Mouse (Mus musculus): ENCODE results near the gene Gpc6. TPM values are rescaled to one million over a fixed set of nuclear protein-coding genes. Genes with fewer than 3 reads are reported as not detected.

Gene Gpc6
- polyA plus RNA-seq, 1 experiment from 2014 or later = 49.0 TPM

DNA sequence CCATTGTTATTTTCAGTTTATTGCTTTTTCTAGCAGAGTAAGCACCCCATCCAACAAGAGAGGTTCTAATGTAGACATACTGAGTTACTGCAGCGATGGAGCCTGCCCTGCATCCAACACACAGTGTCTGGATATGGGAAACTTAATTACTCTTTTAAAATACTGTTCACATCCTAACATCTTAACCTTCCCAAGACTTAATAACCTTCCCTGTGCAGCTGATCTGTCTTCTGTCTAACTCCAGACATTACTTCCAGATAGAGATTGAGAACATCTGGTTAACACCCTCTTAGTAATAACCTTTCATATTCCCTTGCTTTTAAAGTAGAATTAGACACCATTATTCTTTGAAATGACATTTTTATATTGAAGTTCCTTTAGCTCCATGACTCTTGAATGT, 407.1 kb downstream of the Gpc6 start:
- Histone ChIP-seq H3K9ac (replicated peaks) (no peak overlapping the region), H3K4me1 (replicated peaks) (peaks cover 14% of the 10 kb centered on the region), H3K4me2 (no peak overlapping the region), H3K4me3 (replicated peaks) (no peak overlapping the region), H3K36me3 (no peaks in the 10 kb centered on the region), H3K27ac (no peak overlapping the region), H3K27me3 (no peaks in the 10 kb centered on the region), H3K9me3 (no peaks in the 10 kb centered on the region)
- WGBS = 15% methylated on average over 1 of the region's 1 CpGs
- no peak for ATAC-seq (ENCODE audit: insufficient number of reproducible peaks, insufficient read depth, low FRiP score, low TSS enrichment, low read depth)

DNA sequence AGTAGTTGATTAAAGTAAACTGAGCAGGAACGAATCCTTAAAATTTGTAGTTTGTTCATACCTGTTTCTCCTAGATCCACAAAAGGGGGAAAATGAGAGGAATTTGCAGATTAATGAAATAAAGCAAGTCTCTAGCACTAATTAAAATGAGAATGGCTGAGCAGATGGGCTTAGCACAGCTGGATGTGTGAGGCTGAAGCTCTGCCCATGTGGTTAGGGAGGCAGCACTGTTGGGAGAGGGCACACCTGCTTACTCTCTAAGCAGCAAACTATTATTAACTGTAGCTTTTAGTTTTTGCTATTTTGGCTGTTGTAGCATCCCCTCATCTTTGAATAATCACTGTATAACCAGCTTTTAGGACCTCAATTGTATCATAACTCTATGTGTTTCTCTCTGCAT, 412.2 kb downstream of the Gpc6 start:
- Histone ChIP-seq H3K9ac (replicated peaks) (no peak overlapping the region), H3K27ac (no peak overlapping the region), H3K4me3 (replicated peaks) (no peak overlapping the region), H3K9me3 (no peaks in the 10 kb centered on the region), H3K27me3 (no peaks in the 10 kb centered on the region; the same call in 1 of the 2 replicates), H3K36me3 (no peaks in the 10 kb centered on the region), H3K4me2 (no peak overlapping the region), H3K4me1 (replicated peaks) (peaks cover 13% of the 10 kb centered on the region)
- 49% methylated on average over 1 of the region's 1 CpGs for WGBS
- ATAC-seq (ENCODE audit: insufficient number of reproducible peaks, insufficient read depth, low FRiP score, low TSS enrichment, low read depth) = no peak

DNA sequence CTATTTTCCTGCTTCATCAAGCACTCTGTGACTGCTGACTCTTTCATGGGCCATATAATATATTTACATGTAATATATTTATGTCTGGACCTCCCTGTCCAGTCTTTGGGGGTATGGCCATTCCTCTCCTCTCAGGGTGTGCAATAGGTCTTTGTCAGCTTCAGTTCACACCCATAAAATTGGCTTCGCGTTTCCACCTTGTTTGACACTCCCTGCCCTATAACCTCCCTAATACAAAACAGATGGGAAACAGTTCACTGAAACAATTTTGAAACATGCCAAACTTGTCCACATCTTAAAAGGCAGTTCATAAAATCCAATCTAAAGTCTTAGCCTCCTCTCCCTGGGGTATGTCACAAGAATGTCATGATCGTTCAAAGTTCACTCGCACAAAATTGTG, 415.4 kb downstream of the Gpc6 start:
- H3K27ac ChIP-seq = no peak overlapping the region
- no peak overlapping the region for H3K9ac ChIP-seq (replicated peaks)
- H3K4me1 ChIP-seq (replicated peaks) = peaks cover 15% of the 10 kb centered on the region
- H3K4me3 ChIP-seq (replicated peaks) = no peak overlapping the region
- H3K36me3 ChIP-seq = no peaks in the 10 kb centered on the region
- WGBS = 12% methylated on average over 4 of the region's 4 CpGs
- ATAC-seq (ENCODE audit: insufficient number of reproducible peaks, insufficient read depth, low FRiP score, low TSS enrichment, low read depth) = no peak
- H3K4me2 ChIP-seq = no peak overlapping the region
- no peaks in the 10 kb centered on the region; the same call in 1 of the 2 replicates for H3K27me3 ChIP-seq
- H3K9me3 ChIP-seq = no peaks in the 10 kb centered on the region

DNA sequence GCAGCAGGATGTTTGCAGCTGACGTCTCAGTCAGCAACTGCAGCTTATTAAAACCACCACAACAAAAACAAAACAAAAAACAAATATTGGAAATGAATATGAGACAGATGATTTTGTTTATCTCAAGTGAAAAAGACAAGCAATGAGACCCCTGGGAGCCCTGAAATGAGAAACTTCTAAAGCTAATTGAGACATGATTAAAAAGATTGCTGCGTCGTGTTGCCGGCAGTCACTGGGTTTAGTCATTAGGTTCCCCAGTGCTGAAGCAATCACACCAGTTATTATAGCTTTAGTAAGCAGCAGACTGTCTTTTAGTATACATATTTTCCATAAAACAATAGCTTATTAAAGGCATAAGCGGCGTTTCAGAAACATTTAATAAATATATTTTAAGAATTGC, 419.4 kb downstream of the Gpc6 start:
- H3K27ac ChIP-seq = no peak overlapping the region
- H3K36me3 ChIP-seq = no peaks in the 10 kb centered on the region
- no peak for ATAC-seq (ENCODE audit: insufficient number of reproducible peaks, insufficient read depth, low FRiP score, low TSS enrichment, low read depth)
- no peak overlapping the region for H3K4me2 ChIP-seq
- no peaks in the 10 kb centered on the region; the same call in 1 of the 2 replicates for H3K27me3 ChIP-seq
- no peaks in the 10 kb centered on the region for H3K9me3 ChIP-seq
- no peak overlapping the region for H3K4me3 ChIP-seq (replicated peaks)
- WGBS = 59% methylated on average over 6 of the region's 6 CpGs
- peaks cover 11% of the 10 kb centered on the region for H3K4me1 ChIP-seq (replicated peaks)
- no peak overlapping the region for H3K9ac ChIP-seq (replicated peaks)

DNA sequence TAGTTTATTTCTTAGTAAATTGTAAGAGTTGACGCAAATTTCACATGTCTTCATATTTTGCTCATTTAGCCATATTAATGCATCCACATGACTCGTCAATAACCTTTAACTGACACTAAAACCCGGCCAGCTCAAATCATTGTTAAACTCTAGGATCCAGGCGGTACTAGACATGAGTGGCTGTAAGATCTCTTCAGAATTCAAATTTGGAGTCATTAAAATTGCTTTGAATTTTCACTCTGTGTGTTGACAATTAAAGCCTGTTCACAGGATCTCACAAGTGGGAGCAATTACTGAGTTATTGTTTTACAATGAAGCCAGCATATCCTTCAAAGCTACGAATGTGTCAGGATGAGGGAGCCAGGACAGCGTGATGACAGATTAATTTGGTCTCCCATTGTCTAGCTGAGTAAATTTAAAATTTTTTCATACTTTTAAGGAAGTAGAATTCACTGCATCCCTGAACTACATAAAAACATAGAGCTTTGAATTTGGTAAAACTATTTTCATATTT, 421.3 kb downstream of the Gpc6 start:
- H3K4me2 ChIP-seq = no peak overlapping the region
- no peak overlapping the region for H3K27ac ChIP-seq
- H3K4me1 ChIP-seq (replicated peaks) = peaks cover 3% of the 10 kb centered on the region; the same call in 1 of the 2 replicates
- H3K4me3 ChIP-seq (replicated peaks) = no peak overlapping the region
- H3K36me3 ChIP-seq = 0 out of 2 replicates have a peak, but pooled peaks cover 3% of the 10 kb centered on the region
- 62% methylated on average over 6 of the region's 6 CpGs for WGBS
- H3K9ac ChIP-seq (replicated peaks) = no peak overlapping the region
- H3K27me3 ChIP-seq = no peaks in the 10 kb centered on the region; the same call in 1 of the 2 replicates
- H3K9me3 ChIP-seq = no peaks in the 10 kb centered on the region
- ATAC-seq (ENCODE audit: insufficient number of reproducible peaks, insufficient read depth, low FRiP score, low TSS enrichment, low read depth) = no peak

DNA sequence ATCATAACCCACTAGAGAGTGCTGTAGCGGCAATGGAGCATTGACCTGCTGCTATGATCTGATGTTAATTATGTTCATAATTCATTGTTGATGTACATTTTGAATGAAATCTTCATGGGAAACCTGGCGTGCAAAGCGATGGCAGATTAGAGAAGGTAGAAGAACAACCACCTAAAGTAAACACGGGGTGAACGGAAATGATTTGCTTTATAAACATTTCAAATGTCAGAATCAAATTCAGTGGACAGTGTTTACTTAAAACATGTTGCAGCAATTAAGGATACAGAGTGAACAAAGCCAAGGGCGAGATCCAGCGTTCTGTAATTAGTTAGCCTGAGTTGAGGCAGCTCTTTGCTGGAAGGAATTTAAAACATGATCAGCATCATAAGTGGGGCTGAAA, 426.2 kb downstream of the Gpc6 start:
- Histone ChIP-seq H3K27ac (no peak overlapping the region), H3K4me2 (no peak overlapping the region), H3K4me3 (replicated peaks) (no peak overlapping the region), H3K9ac (replicated peaks) (no peak overlapping the region), H3K36me3 (0 out of 2 replicates have a peak, but pooled peaks cover 3% of the 10 kb centered on the region), H3K4me1 (replicated peaks) (no peaks in the 10 kb centered on the region), H3K9me3 (no peaks in the 10 kb centered on the region), H3K27me3 (no peaks in the 10 kb centered on the region)
- WGBS = 75% methylated on average over 7 of the region's 7 CpGs
- no peak for ATAC-seq (ENCODE audit: insufficient number of reproducible peaks, insufficient read depth, low FRiP score, low TSS enrichment, low read depth)

DNA sequence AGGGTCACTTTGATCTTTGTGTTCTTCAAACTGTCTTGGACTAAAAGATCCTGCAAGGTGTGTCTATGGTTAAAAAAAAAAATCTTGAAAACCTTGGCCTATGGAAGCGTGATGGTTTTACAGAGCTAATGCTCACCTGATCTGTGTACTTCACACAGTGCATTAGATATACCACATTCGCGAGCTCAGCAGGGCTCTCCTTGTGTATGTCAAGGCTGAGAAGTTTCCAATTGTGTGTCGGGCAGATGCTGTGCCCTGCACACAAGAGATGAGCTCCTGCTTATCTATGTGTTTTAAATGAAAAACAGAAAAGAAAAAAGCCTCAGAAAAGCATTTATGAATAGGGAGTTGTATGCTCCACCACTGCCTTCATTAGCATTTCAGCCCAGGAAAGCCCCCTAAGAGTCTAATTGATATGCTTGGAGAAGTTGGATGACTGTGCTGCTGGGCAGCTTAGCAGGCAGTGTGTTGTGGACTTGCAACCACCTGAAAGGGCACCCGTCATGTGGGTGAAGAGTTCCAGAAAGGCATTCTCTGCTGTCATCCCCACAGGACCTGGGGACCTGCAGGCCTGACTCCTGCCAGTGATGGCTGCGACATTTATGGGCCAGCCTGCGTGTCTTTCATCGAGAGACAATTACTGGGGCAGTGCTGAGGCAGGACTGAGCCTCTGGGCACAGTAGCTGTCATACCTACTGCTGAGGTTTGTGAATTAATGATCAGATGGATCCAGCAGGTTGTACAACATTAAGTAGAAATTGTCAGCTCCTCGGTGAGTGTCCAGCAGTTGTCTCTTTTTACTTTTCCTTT, 436.2 kb downstream of the Gpc6 start:
- no peak overlapping the region for H3K4me2 ChIP-seq
- no peak for ATAC-seq (ENCODE audit: insufficient number of reproducible peaks, insufficient read depth, low FRiP score, low TSS enrichment, low read depth)
- no peak overlapping the region for H3K9ac ChIP-seq (replicated peaks)
- no peak overlapping the region for H3K27ac ChIP-seq
- H3K9me3 ChIP-seq = no peaks in the 10 kb centered on the region
- H3K4me1 ChIP-seq (replicated peaks) = no peaks in the 10 kb centered on the region
- 58% methylated on average over 9 of the region's 9 CpGs for WGBS
- H3K4me3 ChIP-seq (replicated peaks) = no peak overlapping the region
- H3K27me3 ChIP-seq = no peaks in the 10 kb centered on the region
- no peaks in the 10 kb centered on the region for H3K36me3 ChIP-seq

DNA sequence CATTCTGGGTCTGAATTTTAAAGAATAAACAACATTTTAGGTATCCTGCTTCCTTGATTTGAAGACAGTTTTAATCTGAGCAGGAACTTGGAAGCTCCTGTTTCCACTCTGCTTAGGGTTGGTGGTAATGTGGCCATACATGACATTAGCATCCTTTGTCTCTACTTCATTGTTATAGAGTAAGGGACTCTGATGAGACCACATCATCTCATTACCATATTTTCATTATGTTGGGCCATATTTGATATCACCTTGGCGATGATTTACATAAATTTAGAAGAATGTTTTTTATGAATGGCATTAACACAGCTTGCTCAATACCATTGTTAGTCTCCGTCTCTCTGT, 436.8 kb downstream of the Gpc6 start:
- Histone ChIP-seq H3K4me2 (no peak overlapping the region), H3K27me3 (no peaks in the 10 kb centered on the region), H3K4me1 (replicated peaks) (no peaks in the 10 kb centered on the region), H3K9ac (replicated peaks) (no peak overlapping the region), H3K4me3 (replicated peaks) (no peak overlapping the region), H3K9me3 (no peaks in the 10 kb centered on the region), H3K36me3 (no peaks in the 10 kb centered on the region), H3K27ac (no peak overlapping the region)
- no peak for ATAC-seq (ENCODE audit: insufficient number of reproducible peaks, insufficient read depth, low FRiP score, low TSS enrichment, low read depth)
- WGBS = 91% methylated on average over 2 of the region's 2 CpGs

DNA sequence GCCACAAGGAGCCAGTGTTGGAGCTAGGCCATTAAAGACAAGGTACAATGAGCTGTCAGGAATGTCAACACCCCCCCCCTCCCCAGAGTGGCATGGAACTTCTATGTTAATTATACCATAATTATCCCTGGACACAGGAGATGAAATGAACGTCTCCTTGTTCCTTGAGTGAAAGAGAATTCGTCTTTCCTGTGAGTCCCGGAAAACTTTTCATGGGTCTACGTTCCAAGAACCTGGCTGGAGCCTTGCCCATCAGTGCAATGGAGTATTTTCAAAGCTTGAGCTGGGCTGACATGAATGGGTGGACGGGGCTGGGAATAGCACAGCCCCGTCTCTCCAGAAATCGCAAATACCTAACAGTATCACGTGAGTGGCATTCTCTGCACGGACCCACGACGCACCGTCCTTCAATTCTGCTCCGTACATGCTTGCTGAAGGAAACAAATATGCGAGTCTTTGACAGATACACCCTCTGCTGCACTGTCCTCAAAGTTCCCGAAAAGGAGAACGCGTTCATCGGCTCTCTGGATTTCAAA, 444.3 kb downstream of the Gpc6 start:
- no peak for ATAC-seq (ENCODE audit: insufficient number of reproducible peaks, insufficient read depth, low FRiP score, low TSS enrichment, low read depth)
- WGBS = 89% methylated on average over 18 of the region's 18 CpGs
- H3K4me2 ChIP-seq = no peak overlapping the region

DNA sequence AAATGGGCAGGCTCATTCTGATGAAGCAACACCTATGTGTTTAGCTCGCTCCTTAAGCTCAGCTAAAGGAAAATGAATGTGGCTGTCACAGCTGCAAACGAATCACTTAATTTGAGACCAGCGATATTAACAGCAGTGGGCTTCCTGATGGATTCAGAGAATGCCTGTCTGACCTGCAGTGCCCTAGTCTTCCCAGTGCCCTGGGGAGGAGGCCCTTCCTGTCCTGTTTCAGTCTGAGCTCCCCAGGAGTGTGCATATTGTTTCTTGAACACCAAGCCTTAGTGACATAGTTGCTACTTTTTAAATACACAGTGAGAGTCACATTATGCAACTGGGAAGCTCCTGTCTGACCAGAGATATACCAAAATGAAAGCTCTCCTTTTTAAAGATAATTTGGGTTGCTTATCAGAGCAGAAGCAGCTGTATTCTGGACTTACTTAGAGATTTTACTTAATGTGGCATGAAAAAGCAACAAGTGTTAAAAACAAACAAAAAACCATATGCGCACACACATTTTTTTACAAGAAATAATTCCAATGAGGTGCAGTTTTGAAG, 451.8 kb downstream of the Gpc6 start:
- H3K27me3 ChIP-seq = no peaks in the 10 kb centered on the region
- ATAC-seq (ENCODE audit: insufficient number of reproducible peaks, insufficient read depth, low FRiP score, low TSS enrichment, low read depth) = no peak
- no peaks in the 10 kb centered on the region for H3K9me3 ChIP-seq
- no peak overlapping the region for H3K4me2 ChIP-seq
- no peaks in the 10 kb centered on the region for H3K4me1 ChIP-seq (replicated peaks)
- WGBS = 41% methylated on average over 4 of the region's 4 CpGs
- no peak overlapping the region for H3K27ac ChIP-seq
- no peak overlapping the region for H3K4me3 ChIP-seq (replicated peaks)
- H3K9ac ChIP-seq (replicated peaks) = no peak overlapping the region
- no peaks in the 10 kb centered on the region for H3K36me3 ChIP-seq

More for the DNA sequence above, 444.3 kb downstream of the Gpc6 start:
- H3K4me1 ChIP-seq (replicated peaks) = no peaks in the 10 kb centered on the region
- H3K9me3 ChIP-seq = no peaks in the 10 kb centered on the region
- no peak overlapping the region for H3K4me3 ChIP-seq (replicated peaks)
- no peaks in the 10 kb centered on the region for H3K36me3 ChIP-seq
- H3K9ac ChIP-seq (replicated peaks) = no peak overlapping the region
- no peak overlapping the region for H3K27ac ChIP-seq
- H3K27me3 ChIP-seq = no peaks in the 10 kb centered on the region

DNA sequence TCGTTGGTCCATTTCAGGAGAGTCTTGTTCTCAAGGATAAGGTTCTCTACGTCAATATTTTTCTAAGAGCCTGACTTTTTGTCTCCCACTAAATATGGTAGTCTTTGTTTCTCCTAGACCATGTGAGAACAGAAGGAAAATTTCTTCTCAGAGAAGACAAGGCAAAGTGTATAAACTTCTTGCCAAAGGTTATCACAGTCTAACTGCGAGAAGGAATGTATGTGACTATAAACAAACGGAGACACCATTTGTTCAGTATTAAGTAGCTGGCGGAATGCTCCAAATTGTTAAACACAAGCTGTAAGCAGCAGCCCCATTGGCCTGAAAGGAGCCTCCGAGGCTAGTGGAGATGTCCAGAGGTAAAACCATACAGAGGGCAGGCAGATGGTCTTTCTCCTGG, 454.9 kb downstream of the Gpc6 start:
- Histone ChIP-seq H3K36me3 (no peaks in the 10 kb centered on the region), H3K27me3 (no peaks in the 10 kb centered on the region), H3K9ac (replicated peaks) (no peak overlapping the region), H3K27ac (no peak overlapping the region), H3K4me2 (no peak overlapping the region), H3K9me3 (no peaks in the 10 kb centered on the region), H3K4me3 (replicated peaks) (no peak overlapping the region), H3K4me1 (replicated peaks) (no peaks in the 10 kb centered on the region)
- no peak for ATAC-seq (ENCODE audit: insufficient number of reproducible peaks, insufficient read depth, low FRiP score, low TSS enrichment, low read depth)
- 66% methylated on average over 6 of the region's 6 CpGs for WGBS

Measured in limb, embryonic 12.5 days (tissue).